Mouse (Mus musculus): ENCODE results near the gene Gpc5. TPM values are rescaled to one million over a fixed set of nuclear protein-coding genes. Genes with fewer than 3 reads are reported as not detected.
"Not testable (repeated sequence)": the region's sequence is repeated elsewhere in the genome, so short reads cannot be mapped to it uniquely, and the experiment has no call there.

The Gpc5 gene
- polyA plus RNA-seq, 1 experiment from 2014 or later, result 0.20 TPM

- H3K27ac ChIP-seq (ENCODE audit: low read depth, low read length), result no peak overlapping the region
- no peaks in the 10 kb centered on the region for H3K27me3 ChIP-seq (ENCODE audit: control insufficient read depth, insufficient read depth, low read length)
- no peak for ATAC-seq (ENCODE audit: insufficient read depth, low FRiP score, low TSS enrichment)
- H3K36me3 ChIP-seq (ENCODE audit: control insufficient read depth, insufficient read depth, low read length), result 0 out of 2 replicates have a peak, but pooled peaks cover 2% of the 10 kb centered on the region
- H3K9me3 ChIP-seq (ENCODE audit: control insufficient read depth, low read length), result no peaks in the 10 kb centered on the region
- H3K4me3 ChIP-seq (ENCODE audit: low read depth, low read length), result no peak overlapping the region
- 77% methylated on average over 5 of the region's 5 CpGs for WGBS
- no peaks in the 10 kb centered on the region for H3K4me1 ChIP-seq (ENCODE audit: control insufficient read depth, insufficient read depth, low read length)
- no peak for DNase-seq (ENCODE audit: low spot score)
- no peak overlapping the region for H3K9ac ChIP-seq (ENCODE audit: low read length)
- no peak overlapping the region for H3K4me2 ChIP-seq (ENCODE audit: low read depth)
These were observed 40.8 kb upstream of the Gpc5 start for GRCm38 (mm10) chr14:115051106-115051760.

- DNase-seq (ENCODE audit: low spot score), result no peak
- Histone ChIP-seq H3K4me2 (ENCODE audit: low read depth) (no peak overlapping the region), H3K4me3 (ENCODE audit: low read depth, low read length) (no peak overlapping the region), H3K27me3 (ENCODE audit: control insufficient read depth, insufficient read depth, low read length) (no peaks in the 10 kb centered on the region), H3K4me1 (ENCODE audit: control insufficient read depth, insufficient read depth, low read length) (no peaks in the 10 kb centered on the region), H3K27ac (ENCODE audit: low read depth, low read length) (no peak overlapping the region), H3K9ac (ENCODE audit: low read length) (no peak overlapping the region), H3K36me3 (ENCODE audit: control insufficient read depth, insufficient read depth, low read length) (no peaks in the 10 kb centered on the region), H3K9me3 (ENCODE audit: control insufficient read depth, low read length) (no peaks in the 10 kb centered on the region)
- no peak for ATAC-seq (ENCODE audit: insufficient read depth, low FRiP score, low TSS enrichment)
- WGBS, result 91% methylated on average over 4 of the region's 4 CpGs
These were observed 39.6 kb upstream of the Gpc5 start for GRCm38 (mm10) chr14:115052371-115052770.

- Histone ChIP-seq H3K4me2 (ENCODE audit: low read depth) (no peak overlapping the region), H3K27ac (ENCODE audit: low read depth, low read length) (no peak overlapping the region), H3K4me3 (ENCODE audit: low read depth, low read length) (no peak overlapping the region), H3K4me1 (ENCODE audit: control insufficient read depth, insufficient read depth, low read length) (no peaks in the 10 kb centered on the region), H3K36me3 (ENCODE audit: control insufficient read depth, insufficient read depth, low read length) (no peaks in the 10 kb centered on the region), H3K9ac (ENCODE audit: low read length) (no peak overlapping the region), H3K9me3 (ENCODE audit: control insufficient read depth, low read length) (no peaks in the 10 kb centered on the region), H3K27me3 (ENCODE audit: control insufficient read depth, insufficient read depth, low read length) (no peaks in the 10 kb centered on the region)
- DNase-seq (ENCODE audit: low spot score), result no peak
- ATAC-seq (ENCODE audit: insufficient read depth, low FRiP score, low TSS enrichment), result no peak
- 90% methylated on average over 4 of the region's 4 CpGs for WGBS
These were observed 37.8 kb upstream of the Gpc5 start for GRCm38 (mm10) chr14:115054252-115054651.

GRCm38 (mm10) chr14:115057524-115057923 lies 34.5 kb upstream of the Gpc5 start:
- no peaks in the 10 kb centered on the region for H3K9me3 ChIP-seq (ENCODE audit: control insufficient read depth, low read length)
- no peak overlapping the region for H3K4me2 ChIP-seq (ENCODE audit: low read depth)
- no peaks in the 10 kb centered on the region for H3K4me1 ChIP-seq (ENCODE audit: control insufficient read depth, insufficient read depth, low read length)
- H3K4me3 ChIP-seq (ENCODE audit: low read depth, low read length), result no peak overlapping the region
- H3K9ac ChIP-seq (ENCODE audit: low read length), result no peak overlapping the region
- H3K36me3 ChIP-seq (ENCODE audit: control insufficient read depth, insufficient read depth, low read length), result no peaks in the 10 kb centered on the region
- H3K27ac ChIP-seq (ENCODE audit: low read depth, low read length), result no peak overlapping the region
- ATAC-seq (ENCODE audit: insufficient read depth, low FRiP score, low TSS enrichment) (no peak), DNase-seq (ENCODE audit: low spot score) (no peak)
- H3K27me3 ChIP-seq (ENCODE audit: control insufficient read depth, insufficient read depth, low read length), result no peaks in the 10 kb centered on the region
- 89% methylated on average over 4 of the region's 4 CpGs for WGBS

GRCm38 (mm10) chr14:115066164-115066563 lies 25.9 kb upstream of the Gpc5 start:
- H3K9ac ChIP-seq (ENCODE audit: low read length); DNase-seq (ENCODE audit: low spot score); H3K4me1 ChIP-seq (ENCODE audit: control insufficient read depth, insufficient read depth, low read length); H3K9me3 ChIP-seq (ENCODE audit: control insufficient read depth, low read length); ATAC-seq (ENCODE audit: insufficient read depth, low FRiP score, low TSS enrichment); H3K27me3 ChIP-seq (ENCODE audit: control insufficient read depth, insufficient read depth, low read length); H3K27ac ChIP-seq (ENCODE audit: low read depth, low read length); H3K4me2 ChIP-seq (ENCODE audit: low read depth); H3K4me3 ChIP-seq (ENCODE audit: low read depth, low read length); H3K36me3 ChIP-seq (ENCODE audit: control insufficient read depth, insufficient read depth, low read length): not testable (repeated sequence)
- WGBS, result 82% methylated on average over 2 of the region's 2 CpGs

- 48% methylated on average over 6 of the region's 6 CpGs for WGBS
- DNase-seq (ENCODE audit: low spot score), result peak; percentile 55
These were observed 21.5 kb upstream of the Gpc5 start for GRCm38 (mm10) chr14:115070534-115070933.

GRCm38 (mm10) chr14:115077340-115077739 lies 14.7 kb upstream of the Gpc5 start:
- H3K4me1 ChIP-seq (ENCODE audit: control insufficient read depth, insufficient read depth, low read length), result no peaks in the 10 kb centered on the region
- H3K36me3 ChIP-seq (ENCODE audit: control insufficient read depth, insufficient read depth, low read length), result no peaks in the 10 kb centered on the region
- no peak overlapping the region for H3K9ac ChIP-seq (ENCODE audit: low read length)
- H3K4me2 ChIP-seq (ENCODE audit: low read depth), result no peak overlapping the region
- no peaks in the 10 kb centered on the region for H3K9me3 ChIP-seq (ENCODE audit: control insufficient read depth, low read length)
- H3K27me3 ChIP-seq (ENCODE audit: control insufficient read depth, insufficient read depth, low read length), result no peaks in the 10 kb centered on the region
- no peak for DNase-seq (ENCODE audit: low spot score)
- H3K27ac ChIP-seq (ENCODE audit: low read depth, low read length), result no peak overlapping the region
- ATAC-seq (ENCODE audit: insufficient read depth, low FRiP score, low TSS enrichment), result peak; percentile 78
- H3K4me3 ChIP-seq (ENCODE audit: low read depth, low read length), result no peak overlapping the region
- WGBS, result 37% methylated on average over 9 of the region's 9 CpGs

More at GRCm38 (mm10) chr14:115070534-115070933, 21.5 kb upstream of the Gpc5 start:
- no peaks in the 10 kb centered on the region for H3K4me1 ChIP-seq (ENCODE audit: control insufficient read depth, insufficient read depth, low read length)
- H3K4me3 ChIP-seq (ENCODE audit: low read depth, low read length), result no peak overlapping the region
- H3K27ac ChIP-seq (ENCODE audit: low read depth, low read length), result no peak overlapping the region
- no peak overlapping the region for H3K9ac ChIP-seq (ENCODE audit: low read length)
- H3K4me2 ChIP-seq (ENCODE audit: low read depth), result no peak overlapping the region
- H3K36me3 ChIP-seq (ENCODE audit: control insufficient read depth, insufficient read depth, low read length), result no peaks in the 10 kb centered on the region
- H3K27me3 ChIP-seq (ENCODE audit: control insufficient read depth, insufficient read depth, low read length), result no peaks in the 10 kb centered on the region
- ATAC-seq (ENCODE audit: insufficient read depth, low FRiP score, low TSS enrichment), result peak; percentile 60; the same call in 1 of the 2 replicates
- H3K9me3 ChIP-seq (ENCODE audit: control insufficient read depth, low read length), result no peaks in the 10 kb centered on the region

GRCm38 (mm10) chr14:115078064-115078463 lies 14.0 kb upstream of the Gpc5 start:
- Histone ChIP-seq H3K4me3 (ENCODE audit: low read depth, low read length) (no peak overlapping the region), H3K9ac (ENCODE audit: low read length) (no peak overlapping the region), H3K27ac (ENCODE audit: low read depth, low read length) (no peak overlapping the region), H3K4me2 (ENCODE audit: low read depth) (no peak overlapping the region), H3K36me3 (ENCODE audit: control insufficient read depth, insufficient read depth, low read length) (no peaks in the 10 kb centered on the region), H3K9me3 (ENCODE audit: control insufficient read depth, low read length) (no peaks in the 10 kb centered on the region), H3K4me1 (ENCODE audit: control insufficient read depth, insufficient read depth, low read length) (no peaks in the 10 kb centered on the region), H3K27me3 (ENCODE audit: control insufficient read depth, insufficient read depth, low read length) (no peaks in the 10 kb centered on the region)
- no peak for DNase-seq (ENCODE audit: low spot score)
- WGBS, result 91% methylated on average over 7 of the region's 7 CpGs
- no peak for ATAC-seq (ENCODE audit: insufficient read depth, low FRiP score, low TSS enrichment)

- WGBS, result 86% methylated on average over 12 of the region's 12 CpGs
- Histone ChIP-seq H3K4me1 (ENCODE audit: control insufficient read depth, insufficient read depth, low read length) (no peaks in the 10 kb centered on the region), H3K4me2 (ENCODE audit: low read depth) (no peak overlapping the region), H3K27me3 (ENCODE audit: control insufficient read depth, insufficient read depth, low read length) (no peaks in the 10 kb centered on the region), H3K4me3 (ENCODE audit: low read depth, low read length) (no peak overlapping the region), H3K36me3 (ENCODE audit: control insufficient read depth, insufficient read depth, low read length) (no peaks in the 10 kb centered on the region), H3K9me3 (ENCODE audit: control insufficient read depth, low read length) (no peaks in the 10 kb centered on the region), H3K27ac (ENCODE audit: low read depth, low read length) (no peak overlapping the region), H3K9ac (ENCODE audit: low read length) (no peak overlapping the region)
- ATAC-seq (ENCODE audit: insufficient read depth, low FRiP score, low TSS enrichment), result no peak
- DNase-seq (ENCODE audit: low spot score), result no peak
These were observed 10.1 kb upstream of the Gpc5 start for GRCm38 (mm10) chr14:115081728-115082502.

Measured in neural tube, embryonic 11.5 days (tissue).